Mouse (Mus musculus): ENCODE results near the gene Kif16b. TPM values are rescaled to one million over a fixed set of nuclear protein-coding genes. Genes with fewer than 3 reads are reported as not detected.

Gene Kif16b
- total and polyA plus RNA-seq, 2 experiments from 2014 or later = 2.7 to 9.9 TPM

GRCm38 (mm10) chr2:142907056-142907455 is 5.7 kb upstream of the Kif16b start:
- Histone ChIP-seq H3K36me3 (ENCODE audit: insufficient read depth) (no peaks in the 10 kb centered on the region), H3K27ac (ENCODE audit: low read depth, low read length) (no peak overlapping the region), H3K9me3 (ENCODE audit: low read length) (no peaks in the 10 kb centered on the region), H3K4me3 (ENCODE audit: low read depth, low read length) (no peak overlapping the region), H3K9ac (no peak overlapping the region), H3K27me3 (ENCODE audit: insufficient read depth, low read length) (no peaks in the 10 kb centered on the region), H3K4me2 (ENCODE audit: low read depth) (no peak overlapping the region), H3K4me1 (ENCODE audit: insufficient read depth) (no peaks in the 10 kb centered on the region)
- WGBS = 90% methylated on average over 4 of the region's 4 CpGs
- no peak for ATAC-seq
- TF ChIP-seq CTCF (IDR thresholded peaks at IDR 0.05; ENCODE audit: low read depth) = no peak
- DNase-seq = no peak

DNA sequence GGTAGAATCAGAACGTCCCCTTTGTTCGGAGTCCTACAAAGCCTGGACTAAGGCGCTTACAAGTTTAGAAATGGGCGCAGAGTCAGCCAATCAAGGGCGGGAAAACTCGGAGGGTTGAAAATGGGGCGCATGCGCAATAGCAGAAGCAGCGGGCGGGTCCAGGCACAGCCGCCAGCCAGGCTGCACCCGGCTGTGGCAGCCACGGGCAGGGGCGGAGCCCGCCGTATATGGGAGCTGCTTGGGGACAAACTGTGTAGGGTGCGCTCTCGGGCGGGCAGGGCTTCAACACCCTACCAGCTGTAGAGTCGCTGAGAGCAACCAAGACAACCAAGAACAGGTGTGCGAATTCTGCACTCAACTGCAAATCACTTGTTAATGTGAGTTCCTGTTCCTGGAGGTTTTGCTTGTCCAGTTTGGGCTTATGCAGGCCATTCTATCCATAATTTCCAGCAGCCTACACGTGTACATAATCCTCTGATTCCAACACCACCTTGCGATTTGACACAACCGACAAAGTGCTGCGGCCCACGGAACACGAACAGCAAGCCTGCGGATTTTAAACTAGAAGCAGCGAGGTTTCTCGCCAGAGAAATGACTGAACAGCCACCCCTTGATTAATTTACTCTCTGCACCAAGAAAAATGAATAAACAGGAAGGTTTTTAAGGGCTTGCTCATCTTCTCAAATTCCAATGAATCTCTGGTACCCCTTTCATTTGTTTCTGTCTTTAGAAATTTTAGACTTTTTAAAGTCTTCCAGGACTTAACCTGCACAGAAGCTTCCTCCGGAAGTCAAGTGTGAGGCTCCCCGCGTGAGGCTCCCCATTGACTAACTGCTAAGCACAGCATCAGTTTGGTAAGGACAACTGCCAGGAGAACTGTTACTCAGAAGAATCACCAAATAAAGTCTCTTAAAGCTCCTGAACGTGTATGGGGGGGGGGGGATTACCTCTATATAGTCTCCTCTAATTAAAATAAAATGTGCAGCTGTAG is 1.9 kb upstream of the Kif16b start:
- H3K27ac ChIP-seq (ENCODE audit: low read depth, low read length) = peak overlapping the region; percentile 55
- 7% methylated on average over 34 of the region's 34 CpGs for WGBS

GRCm38 (mm10) chr2:142900120-142900861 is 1.0 kb downstream of the Kif16b start:
- DNase-seq = no peak
- 56% methylated on average over 10 of the region's 10 CpGs for WGBS
- Histone ChIP-seq H3K36me3 (ENCODE audit: insufficient read depth) (no peaks in the 10 kb centered on the region), H3K4me2 (ENCODE audit: low read depth) (peak overlapping the region; percentile 98), H3K9ac (no peak overlapping the region), H3K9me3 (ENCODE audit: low read length) (no peaks in the 10 kb centered on the region), H3K4me1 (ENCODE audit: insufficient read depth) (0 out of 2 replicates have a peak, but pooled peaks cover 7% of the 10 kb centered on the region), H3K4me3 (ENCODE audit: low read depth, low read length) (peak overlapping the region; percentile 68), H3K27me3 (ENCODE audit: insufficient read depth, low read length) (no peaks in the 10 kb centered on the region), H3K27ac (ENCODE audit: low read depth, low read length) (no peak overlapping the region)
- TF ChIP-seq CTCF (IDR thresholded peaks at IDR 0.05; ENCODE audit: low read depth) = no peak
- ATAC-seq = no peak

More for the DNA sequence above, 1.9 kb upstream of the Kif16b start:
- Histone ChIP-seq H3K9me3 (ENCODE audit: low read length) (no peaks in the 10 kb centered on the region), H3K27me3 (ENCODE audit: insufficient read depth, low read length) (no peaks in the 10 kb centered on the region), H3K4me3 (ENCODE audit: low read depth, low read length) (peak overlapping the region; percentile 47), H3K4me1 (ENCODE audit: insufficient read depth) (0 out of 2 replicates have a peak, but pooled peaks cover 7% of the 10 kb centered on the region), H3K4me2 (ENCODE audit: low read depth) (peak overlapping the region; percentile 69), H3K36me3 (ENCODE audit: insufficient read depth) (no peaks in the 10 kb centered on the region), H3K9ac (peak overlapping the region; percentile 49)
- TF ChIP-seq CTCF (IDR thresholded peaks at IDR 0.05; ENCODE audit: low read depth) = no peak
- DNase-seq (peak; percentile 93), ATAC-seq (peak; percentile 97)

GRCm38 (mm10) chr2:142893780-142894179 is 7.6 kb downstream of the Kif16b start:
- TF ChIP-seq CTCF (IDR thresholded peaks at IDR 0.05; ENCODE audit: low read depth) = no peak
- Histone ChIP-seq H3K27ac (ENCODE audit: low read depth, low read length) (no peak overlapping the region), H3K27me3 (ENCODE audit: insufficient read depth, low read length) (no peaks in the 10 kb centered on the region), H3K9ac (no peak overlapping the region), H3K4me3 (ENCODE audit: low read depth, low read length) (no peak overlapping the region), H3K9me3 (ENCODE audit: low read length) (no peaks in the 10 kb centered on the region), H3K36me3 (ENCODE audit: insufficient read depth) (no peaks in the 10 kb centered on the region), H3K4me2 (ENCODE audit: low read depth) (no peak overlapping the region), H3K4me1 (ENCODE audit: insufficient read depth) (no peaks in the 10 kb centered on the region)
- WGBS = 95% methylated on average over 1 of the region's 1 CpGs
- ATAC-seq (no peak), DNase-seq (no peak)

GRCm38 (mm10) chr2:142891283-142891682 is 10.0 kb downstream of the Kif16b start:
- Histone ChIP-seq H3K4me1 (ENCODE audit: insufficient read depth) (no peaks in the 10 kb centered on the region), H3K9ac (no peak overlapping the region), H3K27me3 (ENCODE audit: insufficient read depth, low read length) (no peaks in the 10 kb centered on the region), H3K36me3 (ENCODE audit: insufficient read depth) (no peaks in the 10 kb centered on the region), H3K27ac (ENCODE audit: low read depth, low read length) (no peak overlapping the region), H3K4me2 (ENCODE audit: low read depth) (no peak overlapping the region), H3K9me3 (ENCODE audit: low read length) (no peaks in the 10 kb centered on the region), H3K4me3 (ENCODE audit: low read depth, low read length) (no peak overlapping the region)
- 82% methylated on average over 2 of the region's 2 CpGs for WGBS
- ATAC-seq = no peak
- DNase-seq = no peak
- TF ChIP-seq CTCF (IDR thresholded peaks at IDR 0.05; ENCODE audit: low read depth) = no peak

- TF ChIP-seq CTCF (IDR thresholded peaks at IDR 0.05; ENCODE audit: low read depth) = no peak
- Histone ChIP-seq H3K9me3 (ENCODE audit: low read length) (no peaks in the 10 kb centered on the region), H3K27ac (ENCODE audit: low read depth, low read length) (no peak overlapping the region), H3K36me3 (ENCODE audit: insufficient read depth) (no peaks in the 10 kb centered on the region), H3K27me3 (ENCODE audit: insufficient read depth, low read length) (no peaks in the 10 kb centered on the region), H3K4me2 (ENCODE audit: low read depth) (no peak overlapping the region), H3K9ac (no peak overlapping the region), H3K4me1 (ENCODE audit: insufficient read depth) (no peaks in the 10 kb centered on the region), H3K4me3 (ENCODE audit: low read depth, low read length) (no peak overlapping the region)
- 88% methylated on average over 4 of the region's 4 CpGs for WGBS
- ATAC-seq (peak; percentile 47; the same call in 1 of the 2 replicates), DNase-seq (no peak)
These were observed 16.9 kb downstream of the Kif16b start for GRCm38 (mm10) chr2:142884456-142884855.
